In genomic region chr5:144831840-144832469, GRCm38 (mm10) we compare ENCODE assay signal across 19 mouse cellular contexts.
DNase-seq lines count a peak whose midpoint lies in the region; ATAC-seq and TF ChIP-seq lines count a peak whose summit lies in the region.
"Had no signal": no experiment of that assay in that cellular context is flagged by ENCODE, and none has a peak within 500 bp of the region (broad histone marks: within the 10 kb centered on the region; RNA-seq: fewer than 3 reads in every experiment).

No protein-coding gene starts in this region.

- 81% methylated on average over 9 of the region's 9 CpGs for WGBS in limb, embryonic 15.5 days
- WGBS in limb, embryonic 10.5 days, result 90% methylated on average over 9 of the region's 9 CpGs
- WGBS in heart, embryonic 10.5 days, result 88% methylated on average over 9 of the region's 9 CpGs

- no peaks in the 10 kb centered on the region for H3K9me3 ChIP-seq in limb, embryonic 15.5 days
- no peaks in the 10 kb centered on the region for H3K9me3 ChIP-seq in limb, embryonic 10.5 days (replicated peaks)
- H3K9me3 ChIP-seq in ES-E14 (ENCODE audit: control insufficient read depth, insufficient read depth, low read depth, low read length), result no peaks in the 10 kb centered on the region
- H3K9me3 ChIP-seq in heart, embryonic 10.5 days, result no peaks in the 10 kb centered on the region
- H3K9me3 ChIP-seq: limb, embryonic 12.5 days; lung, embryonic 15.5 days; neural tube, embryonic 15.5 days; stomach, embryonic 15.5 days had no signal

- H3K4me3 ChIP-seq in limb, embryonic 15.5 days, result no peak overlapping the region
- no peak overlapping the region for H3K4me3 ChIP-seq in limb, embryonic 10.5 days
- H3K4me3 ChIP-seq in ES-E14 (ENCODE audit: insufficient read depth in 1 of 2, low read depth in 1 of 2, low read length in 2 of 2, poor library complexity in 1 of 2, severe bottlenecking in 1 of 2), result no peak overlapping the region
- H3K4me3 ChIP-seq in heart, embryonic 10.5 days, result no peak overlapping the region
- H3K4me3 ChIP-seq: limb, embryonic 12.5 days; lung, embryonic 15.5 days; neural tube, embryonic 15.5 days; stomach, embryonic 15.5 days had no signal

- in situ Hi-C loops in ES-E14 (cut with MboI; ENCODE audit: low sequenced_read_pairs in 2 of 2, unreplicated experiment in 2 of 2), result no loop called here

- no peak overlapping the region for H3K9ac ChIP-seq in limb, embryonic 15.5 days
- no peak overlapping the region for H3K9ac ChIP-seq in ES-E14 (ENCODE audit: insufficient read depth, low read depth, low read length, poor library complexity, severe bottlenecking)
- H3K9ac ChIP-seq: limb, embryonic 12.5 days; lung, embryonic 15.5 days; neural tube, embryonic 15.5 days; stomach, embryonic 15.5 days had no signal

- H3K36me3 ChIP-seq in limb, embryonic 15.5 days, result peaks cover 100% of the 10 kb centered on the region
- peaks cover 100% of the 10 kb centered on the region for H3K36me3 ChIP-seq in limb, embryonic 10.5 days
- peaks cover 68% of the 10 kb centered on the region for H3K36me3 ChIP-seq in ES-E14 (ENCODE audit: control insufficient read depth, insufficient read depth, low read length, poor library complexity, severe bottlenecking)
- H3K36me3 ChIP-seq in heart, embryonic 10.5 days, result peaks cover 100% of the 10 kb centered on the region

- no peak overlapping the region for H3K4me2 ChIP-seq in limb, embryonic 15.5 days
- H3K4me2 ChIP-seq: limb, embryonic 12.5 days; lung, embryonic 15.5 days; neural tube, embryonic 15.5 days; stomach, embryonic 15.5 days had no signal

- no peaks in the 10 kb centered on the region for H3K4me1 ChIP-seq in limb, embryonic 15.5 days
- H3K4me1 ChIP-seq in limb, embryonic 10.5 days, result no peaks in the 10 kb centered on the region
- no peaks in the 10 kb centered on the region for H3K4me1 ChIP-seq in ES-E14 (ENCODE audit: control insufficient read depth in 2 of 2, insufficient read depth in 2 of 2, low read length in 2 of 2, poor library complexity in 1 of 2)
- no peaks in the 10 kb centered on the region for H3K4me1 ChIP-seq in heart, embryonic 10.5 days
- H3K4me1 ChIP-seq: limb, embryonic 12.5 days; lung, embryonic 15.5 days; neural tube, embryonic 15.5 days; stomach, embryonic 15.5 days had no signal

- H3K27me3 ChIP-seq in limb, embryonic 15.5 days, result no peaks in the 10 kb centered on the region
- no peaks in the 10 kb centered on the region for H3K27me3 ChIP-seq in limb, embryonic 10.5 days (ENCODE audit: low read depth, poor library complexity, severe bottlenecking)
- no peaks in the 10 kb centered on the region for H3K27me3 ChIP-seq in heart, embryonic 10.5 days (ENCODE audit: insufficient read depth, poor library complexity, severe bottlenecking)
- H3K27me3 ChIP-seq: limb, embryonic 12.5 days; lung, embryonic 15.5 days; neural tube, embryonic 15.5 days; Patski; stomach, embryonic 15.5 days had no signal

- 0 out of 2 replicates have a peak overlapping the region, but pooled peaks have one; percentile 11 for H3K27ac ChIP-seq in limb, embryonic 15.5 days
- H3K27ac ChIP-seq in limb, embryonic 10.5 days, result no peak overlapping the region
- no peak overlapping the region for H3K27ac ChIP-seq in ES-E14 (ENCODE audit: insufficient read depth, low read depth, low read length, poor library complexity, severe bottlenecking)
- H3K27ac ChIP-seq in heart, embryonic 10.5 days, result no peak overlapping the region
- H3K27ac ChIP-seq: limb, embryonic 12.5 days; lung, embryonic 15.5 days; neural tube, embryonic 15.5 days; stomach, embryonic 15.5 days had no signal

- ATAC-seq in limb, embryonic 15.5 days (ENCODE audit: insufficient number of reproducible peaks, low FRiP score, low TSS enrichment, low read depth), result no peak
- ATAC-seq in megakaryocyte progenitor cell, adult 5-6 weeks (replicated peaks; ENCODE audit: poor library complexity), result peak; percentile 90
- ATAC-seq: forebrain, embryonic 16.5 days; hindbrain, embryonic 16.5 days; Patski had no signal

- no peak for DNase-seq in limb, embryonic 10.5 days (ENCODE audit: low spot score)
- no peak for DNase-seq in ES-E14 (ENCODE audit: low read depth, low spot score)
- peak; percentile 53 to 55 for DNase-seq in adrenal gland, postnatal 36 days
- DNase-seq in testis, postnatal 10 days (ENCODE audit: low spot score), result no peak
- no peak for DNase-seq in heart, embryonic 10.5 days (ENCODE audit: low spot score)
- DNase-seq in left cerebral cortex, adult 11 months (ENCODE audit: low spot score), result no peak
- DNase-seq: cerebellum, adult 11-12 months; cerebellum, postnatal 36 days; kidney, adult 9 months; thymus, postnatal 36 days had no signal

TF ChIP-seq in ES-E14, 5 proteins besides CTCF, POLR2A, EP300 and RAD21:
- TF ChIP-seq CHD2 (IDR thresholded peaks at IDR 0.05; ENCODE audit: low read depth, low read length), result no peak
- TF ChIP-seq MAFK (IDR thresholded peaks at IDR 0.05; ENCODE audit: insufficient read depth, low read depth, low read length), result peak; percentile 82
- TF ChIP-seq ZC3H11A (IDR thresholded peaks at IDR 0.05; ENCODE audit: borderline replicate concordance, low read depth, low read length), result no peak

Comparison
In these comparisons a context has a peak if more than half of its experiments do, and no peak if none do; other contexts are left out.
1. DNase-seq: peak in adrenal gland, postnatal 36 days (2 of 2); none in limb, embryonic 10.5 days (single experiment), ES-E14 (single experiment), testis, postnatal 10 days (single experiment), heart, embryonic 10.5 days (single experiment) and left cerebral cortex, adult 11 months (single experiment).